Mouse (Mus musculus) embryonic facial prominence, embryonic 15.5 days (tissue): Measurements from ENCODE around the gene Cd72. TPM values are rescaled to one million over a fixed set of nuclear protein-coding genes. Genes with fewer than 3 reads are reported as not detected.

ENCODE experiments used
- ATAC-seq: fragments of 200-750 bp; cut with Nextera tagmentation; 2 replicates; pipeline ENCODE4 v1.8.0; 2017; ENCODE audit warnings: low read depth, moderate TSS enrichment; ENCODE audit not compliant: insufficient number of reproducible peaks, low FRiP score, low TSS enrichment
- H3K27ac ChIP-seq: fragments of 300-500 bp; sonication (generic); replicated peaks from 2 replicates; pipeline ENCODE4 v1.5.1; 2015; ENCODE audit warnings: mild to moderate bottlenecking, inconsistent platforms
- H3K27me3 ChIP-seq: fragments of 300-500 bp; sonication (generic); 2 replicates; pipeline ENCODE4 v1.6.1; 2015; ENCODE audit warnings: inconsistent platforms
- H3K36me3 ChIP-seq: fragments of 300-500 bp; sonication (generic); 2 replicates; pipeline ENCODE4 v1.6.1; 2015; ENCODE audit warnings: mild to moderate bottlenecking, inconsistent platforms
- H3K4me1 ChIP-seq: fragments of 300-500 bp; sonication (generic); 2 replicates; pipeline ENCODE4 v1.6.1; 2015; ENCODE audit warnings: inconsistent platforms
- H3K4me2 ChIP-seq: fragments of 300-500 bp; sonication (generic); replicated peaks from 2 replicates; pipeline ENCODE4 v1.6.1; 2015; ENCODE audit warnings: mild to moderate bottlenecking, inconsistent platforms
- H3K4me3 ChIP-seq: fragments of 300-500 bp; sonication (generic); replicated peaks from 2 replicates; pipeline ENCODE4 v1.5.1; 2015; ENCODE audit warnings: mild to moderate bottlenecking, inconsistent platforms
- H3K9ac ChIP-seq: fragments of 300-500 bp; sonication (generic); 2 replicates; pipeline ENCODE4 v1.6.1; 2015; ENCODE audit warnings: inconsistent platforms
- H3K9me3 ChIP-seq: fragments of 300-500 bp; sonication (generic); replicated peaks from 2 replicates; pipeline ENCODE4 v1.6.1; 2016; ENCODE audit warnings: inconsistent platforms
- WGBS: fragments of 180-500 bp; shearing (Covaris S2); methylation state at CpG from one replicate; pipeline ENCODE4 v1.1.7; 2015; 5-methylcytosine and 5-hydroxymethylcytosine counted together
- polyA plus RNA-seq: library from polyadenylated mRNA; unstranded; fragments of >200 nt; fragmentation: Nextera tagmentation; extraction: Ambion mirVana; gene quantifications from 2 replicates; pipeline ENCODE4 v1.2.1, GENCODE M21; 2015

Cd72 gene
- polyA plus RNA-seq, 1 experiment from 2014 or later, result 3.1 TPM

DNA sequence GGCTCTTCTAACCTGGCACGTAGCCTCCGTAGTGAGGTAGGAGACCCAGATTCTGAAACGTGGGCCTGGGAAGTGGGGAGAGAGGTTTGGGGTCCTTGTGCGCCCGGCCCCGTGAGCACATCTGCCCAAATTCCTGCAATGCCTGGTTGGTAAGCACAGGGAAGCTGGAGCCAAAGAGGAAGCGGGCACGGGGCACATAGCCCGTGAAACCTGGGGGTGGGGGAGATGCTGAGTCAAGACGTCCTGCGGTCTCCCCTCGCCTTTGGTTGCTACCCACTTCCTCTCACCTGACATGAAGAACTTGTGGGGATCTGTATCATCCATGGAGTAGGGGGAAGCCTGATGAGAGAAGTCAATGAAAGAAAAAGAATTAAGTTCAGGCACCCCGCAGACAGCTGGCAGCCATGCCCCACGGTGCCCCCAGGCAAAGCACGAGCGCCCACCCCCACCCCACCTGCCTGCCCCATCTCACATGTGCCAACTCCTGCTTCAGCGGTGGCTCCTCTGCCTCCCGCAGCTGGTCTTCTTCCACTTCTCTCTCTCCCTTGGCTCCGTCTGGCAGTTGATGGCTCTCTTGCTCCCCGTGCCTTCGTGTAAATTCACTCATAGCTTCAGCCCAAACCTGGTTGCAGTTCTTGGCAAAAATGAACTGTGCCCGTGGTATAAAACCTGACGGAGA lies 26.8 kb downstream of the Cd72 start:
- Histone ChIP-seq H3K9ac (no peak overlapping the region), H3K36me3 (peaks cover 40% of the 10 kb centered on the region), H3K27ac (no peak overlapping the region), H3K4me2 (0 out of 2 replicates have a peak overlapping the region, but pooled peaks have one; percentile 8), H3K9me3 (no peaks in the 10 kb centered on the region), H3K4me1 (peaks cover 27% of the 10 kb centered on the region), H3K27me3 (peaks cover 45% of the 10 kb centered on the region), H3K4me3 (no peak overlapping the region)
- no peak for ATAC-seq
- WGBS, result 26% methylated on average over 23 of the region's 23 CpGs

DNA sequence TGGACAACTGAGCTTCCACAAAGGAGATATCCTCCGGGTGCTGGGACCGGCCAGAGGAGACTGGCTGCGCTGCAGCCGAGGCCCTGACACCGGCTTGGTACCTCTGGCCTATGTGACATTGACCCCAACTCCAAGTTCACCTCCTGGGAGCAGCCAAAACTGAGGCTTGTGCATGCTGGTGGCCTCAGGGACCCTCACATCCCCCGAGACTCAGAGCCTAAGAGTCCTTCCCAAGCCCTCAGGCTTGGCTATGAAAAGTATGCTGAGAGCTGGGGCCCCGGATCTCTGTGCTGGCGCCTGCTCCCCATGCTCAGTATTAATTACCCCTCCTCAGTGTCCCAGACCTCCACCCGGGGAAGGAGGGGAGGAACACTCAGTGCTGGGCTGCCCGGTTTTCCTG lies 27.9 kb downstream of the Cd72 start:
- Histone ChIP-seq H3K27ac (no peak overlapping the region), H3K4me3 (no peak overlapping the region), H3K4me2 (no peak overlapping the region), H3K9me3 (no peaks in the 10 kb centered on the region), H3K36me3 (peaks cover 52% of the 10 kb centered on the region), H3K9ac (no peak overlapping the region), H3K4me1 (peaks cover 27% of the 10 kb centered on the region), H3K27me3 (peaks cover 45% of the 10 kb centered on the region)
- WGBS, result 52% methylated on average over 10 of the region's 10 CpGs
- no peak for ATAC-seq

- Histone ChIP-seq H3K4me3 (peak overlapping the region; percentile 16; the same call in 1 of the 2 replicates), H3K27ac (no peak overlapping the region), H3K9me3 (no peaks in the 10 kb centered on the region), H3K9ac (no peak overlapping the region), H3K4me2 (peak overlapping the region; percentile 36), H3K36me3 (peaks cover 56% of the 10 kb centered on the region), H3K27me3 (peaks cover 45% of the 10 kb centered on the region), H3K4me1 (peaks cover 27% of the 10 kb centered on the region)
- 29% methylated on average over 31 of the region's 31 CpGs for WGBS
- ATAC-seq, result peak; percentile 44; the same call in 1 of the 2 replicates
These were observed 28.6 kb downstream of the Cd72 start for GRCm38 (mm10) chr4:43425648-43426380.

- WGBS, result 34% methylated on average over 14 of the region's 14 CpGs
- Histone ChIP-seq H3K27ac (no peak overlapping the region), H3K9me3 (no peaks in the 10 kb centered on the region), H3K9ac (no peak overlapping the region), H3K4me1 (peaks cover 29% of the 10 kb centered on the region), H3K36me3 (peaks cover 56% of the 10 kb centered on the region), H3K4me3 (peak overlapping the region; percentile 16; the same call in 1 of the 2 replicates), H3K4me2 (peak overlapping the region; percentile 36), H3K27me3 (peaks cover 45% of the 10 kb centered on the region)
- no peak for ATAC-seq
These were observed 29.2 kb downstream of the Cd72 start for GRCm38 (mm10) chr4:43425197-43425596.

DNA sequence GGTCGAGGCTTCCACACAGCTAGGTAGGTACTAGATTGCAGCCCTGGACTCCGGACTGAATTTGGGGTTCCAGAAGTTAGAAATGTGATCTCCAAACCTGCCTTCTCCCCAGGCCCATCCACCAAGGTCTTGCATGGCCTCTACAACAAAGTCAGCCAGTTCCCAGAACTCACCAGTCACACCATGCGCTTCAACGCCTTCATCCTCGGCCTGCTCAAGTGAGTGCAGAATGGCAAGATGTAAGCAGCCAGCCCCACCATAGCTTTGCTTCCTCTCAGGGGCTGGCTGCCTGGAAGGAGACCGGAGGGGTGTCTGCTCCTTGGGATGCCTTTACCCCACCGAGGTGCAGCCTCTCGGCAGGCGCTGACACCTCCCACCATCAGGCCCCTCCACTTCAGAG lies 30.4 kb downstream of the Cd72 start:
- WGBS, result 86% methylated on average over 9 of the region's 9 CpGs
- H3K4me3 ChIP-seq, result no peak overlapping the region
- no peak for ATAC-seq
- no peak overlapping the region for H3K4me2 ChIP-seq
- peaks cover 38% of the 10 kb centered on the region for H3K4me1 ChIP-seq
- H3K36me3 ChIP-seq, result peaks cover 56% of the 10 kb centered on the region
- peaks cover 45% of the 10 kb centered on the region for H3K27me3 ChIP-seq
- H3K9ac ChIP-seq, result no peak overlapping the region
- H3K27ac ChIP-seq, result no peak overlapping the region
- no peaks in the 10 kb centered on the region for H3K9me3 ChIP-seq

DNA sequence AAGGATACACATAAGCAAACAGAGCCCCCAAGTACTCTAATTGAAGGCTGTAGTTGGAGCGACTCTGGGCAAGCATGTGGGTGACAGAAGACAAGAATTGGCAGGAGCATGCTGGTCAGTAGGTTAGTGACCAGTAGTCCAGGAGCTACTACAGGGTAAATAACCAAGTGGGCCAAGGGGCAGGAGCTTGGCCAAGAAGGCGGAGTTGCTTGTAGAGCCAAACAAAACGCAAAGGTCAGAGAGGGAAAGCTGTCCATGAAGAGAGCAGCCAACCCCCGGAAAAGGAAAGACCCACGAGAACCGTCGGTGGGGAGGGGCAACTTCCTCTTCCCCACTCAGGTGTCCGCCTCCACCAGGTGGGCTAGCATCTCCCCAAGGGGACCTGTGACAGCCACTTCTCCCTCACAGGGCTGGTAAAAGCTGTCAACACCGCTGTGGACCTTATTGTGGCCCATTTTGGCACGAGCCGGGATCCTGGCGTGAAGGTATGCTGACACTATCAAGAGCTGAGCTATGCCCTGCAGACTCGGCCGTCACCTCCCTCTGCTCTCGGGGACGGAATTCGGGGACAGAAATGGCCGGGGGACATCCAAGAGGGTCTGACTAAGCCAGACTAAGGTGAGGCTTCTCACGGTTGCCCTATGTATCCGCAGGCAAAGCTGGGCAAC lies 31.0 kb downstream of the Cd72 start:
- Histone ChIP-seq H3K36me3 (peaks cover 56% of the 10 kb centered on the region), H3K27ac (no peak overlapping the region), H3K4me2 (no peak overlapping the region), H3K27me3 (peaks cover 40% of the 10 kb centered on the region), H3K9me3 (no peaks in the 10 kb centered on the region), H3K4me3 (no peak overlapping the region), H3K4me1 (peaks cover 35% of the 10 kb centered on the region), H3K9ac (no peak overlapping the region)
- no peak for ATAC-seq
- 88% methylated on average over 20 of the region's 20 CpGs for WGBS

DNA sequence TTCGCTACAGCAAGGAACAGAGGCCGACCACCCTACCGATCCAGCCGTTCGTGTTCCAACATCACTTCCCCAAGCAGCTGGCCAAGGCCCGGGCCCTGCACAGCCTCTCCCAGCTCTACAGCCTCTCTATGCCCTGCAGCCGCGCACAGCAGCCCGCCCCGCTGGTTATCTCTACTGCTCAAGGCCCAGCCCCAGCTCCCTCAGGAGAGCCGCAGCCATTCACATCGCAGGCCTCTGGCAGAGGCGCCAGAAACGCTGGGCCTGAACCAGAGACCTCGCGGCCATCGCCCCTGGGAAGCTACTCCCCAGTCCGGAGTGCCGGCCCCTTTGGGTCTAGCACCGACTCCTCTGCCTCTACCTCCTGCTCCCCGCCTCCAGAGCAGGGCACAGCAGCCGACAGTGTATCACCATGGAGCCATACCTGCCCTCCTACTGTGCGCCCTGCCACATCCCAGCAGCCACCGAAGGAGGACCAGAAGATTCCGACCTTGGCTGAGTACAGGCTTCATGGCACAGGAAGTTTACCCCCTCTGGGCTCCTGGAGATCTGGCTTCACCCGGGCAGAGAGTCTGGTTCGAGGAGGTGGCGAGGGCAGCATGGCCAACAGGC lies 32.7 kb downstream of the Cd72 start:
- H3K27me3 ChIP-seq, result peaks cover 24% of the 10 kb centered on the region
- H3K27ac ChIP-seq, result no peak overlapping the region
- H3K4me3 ChIP-seq, result no peak overlapping the region
- H3K4me1 ChIP-seq, result peaks cover 21% of the 10 kb centered on the region
- ATAC-seq, result 0 out of 2 replicates have a peak, but pooled peaks have one; percentile 5
- 79% methylated on average over 28 of the region's 28 CpGs for WGBS
- H3K4me2 ChIP-seq, result no peak overlapping the region
- no peaks in the 10 kb centered on the region for H3K9me3 ChIP-seq
- H3K9ac ChIP-seq, result no peak overlapping the region
- peaks cover 62% of the 10 kb centered on the region for H3K36me3 ChIP-seq

GRCm38 (mm10) chr4:43420305-43420704 lies 34.1 kb downstream of the Cd72 start:
- 0 out of 2 replicates have a peak overlapping the region, but pooled peaks have one; percentile 9 for H3K27ac ChIP-seq
- 6% methylated on average over 6 of the region's 6 CpGs for WGBS
- H3K9me3 ChIP-seq, result no peaks in the 10 kb centered on the region
- H3K27me3 ChIP-seq, result peaks cover 10% of the 10 kb centered on the region; the same call in 1 of the 2 replicates
- no peak overlapping the region for H3K4me2 ChIP-seq
- ATAC-seq, result no peak
- H3K36me3 ChIP-seq, result peaks cover 62% of the 10 kb centered on the region
- H3K4me3 ChIP-seq, result no peak overlapping the region
- H3K4me1 ChIP-seq, result peaks cover 15% of the 10 kb centered on the region
- no peak overlapping the region for H3K9ac ChIP-seq

DNA sequence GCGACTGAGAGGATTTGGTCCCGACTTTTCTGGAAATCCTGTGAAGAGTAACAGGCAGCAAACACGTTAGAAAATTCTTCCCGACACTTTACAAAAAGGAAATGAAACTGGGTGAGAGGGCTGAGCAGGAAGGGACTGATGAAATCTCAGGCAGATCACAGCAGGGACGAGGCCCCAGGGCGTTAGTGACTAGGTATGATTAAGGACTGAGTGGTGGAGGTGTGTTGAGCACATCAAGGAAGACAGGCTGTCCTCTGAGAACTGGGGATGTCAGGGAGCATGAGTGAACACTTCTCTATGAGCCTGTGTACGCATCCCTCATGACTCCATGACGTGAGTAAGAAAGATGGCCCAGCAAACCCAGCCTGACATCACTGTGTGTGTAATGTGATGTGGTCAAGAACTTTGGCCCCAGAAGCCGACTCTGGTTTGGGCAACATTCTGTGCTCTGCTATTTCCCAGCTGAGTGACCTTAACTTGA lies 34.6 kb downstream of the Cd72 start:
- Histone ChIP-seq H3K9me3 (no peaks in the 10 kb centered on the region), H3K27me3 (peaks cover 5% of the 10 kb centered on the region; the same call in 1 of the 2 replicates), H3K27ac (0 out of 2 replicates have a peak overlapping the region, but pooled peaks have one; percentile 9), H3K4me2 (no peak overlapping the region), H3K9ac (no peak overlapping the region), H3K36me3 (peaks cover 62% of the 10 kb centered on the region), H3K4me3 (no peak overlapping the region), H3K4me1 (peaks cover 13% of the 10 kb centered on the region)
- 57% methylated on average over 9 of the region's 9 CpGs for WGBS
- ATAC-seq, result no peak

DNA sequence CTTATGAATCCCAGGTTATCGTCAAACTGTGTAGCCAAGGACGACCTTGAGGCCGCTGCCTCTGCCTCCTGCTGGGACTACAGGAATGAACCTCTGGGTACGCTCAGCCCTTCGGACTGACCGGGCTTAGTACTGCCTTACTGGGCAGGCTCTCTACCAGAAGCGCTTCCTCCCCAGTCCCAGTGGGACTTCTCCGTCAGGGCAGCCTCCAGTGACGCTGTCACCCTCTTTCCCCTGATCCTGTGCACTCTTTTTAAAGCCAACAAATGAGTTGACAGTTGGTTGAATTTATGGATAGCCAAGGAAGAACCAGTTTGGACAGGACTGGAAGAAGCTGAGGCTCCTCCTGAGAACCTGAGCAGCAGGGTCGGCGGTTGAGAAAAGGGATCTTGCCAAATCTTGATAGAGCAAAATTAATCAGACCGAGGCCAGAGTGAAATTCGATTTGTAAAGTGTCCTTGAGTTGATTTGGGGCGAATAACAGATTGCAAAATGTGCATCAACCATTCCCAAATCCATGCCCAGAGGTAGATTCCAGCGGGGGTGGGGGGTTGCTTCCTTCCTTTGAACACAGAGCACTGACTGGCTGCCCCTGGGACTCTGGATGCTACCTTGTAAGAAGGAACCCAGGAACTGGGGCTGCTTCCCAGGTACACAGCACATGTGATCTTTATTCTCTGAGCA lies 35.3 kb downstream of the Cd72 start:
- Histone ChIP-seq H3K4me2 (no peak overlapping the region), H3K27me3 (peaks cover 4% of the 10 kb centered on the region; the same call in 1 of the 2 replicates), H3K27ac (0 out of 2 replicates have a peak overlapping the region, but pooled peaks have one; percentile 30), H3K4me1 (peaks cover 13% of the 10 kb centered on the region), H3K9me3 (no peaks in the 10 kb centered on the region), H3K36me3 (peaks cover 61% of the 10 kb centered on the region), H3K4me3 (no peak overlapping the region), H3K9ac (no peak overlapping the region)
- 50% methylated on average over 15 of the region's 15 CpGs for WGBS
- no peak for ATAC-seq
